Mouse (Mus musculus): ENCODE results near the gene Odf2l.

The Odf2l gene

GRCm38 (mm10) chr3:145118254-145119001 is at the start of gene Odf2l:
Gene Odf2l, plus strand, starts transcription at chr3:145118588.
- peak; percentile 100 for DNase-seq (ENCODE audit: low read depth, low spot score)

DNA sequence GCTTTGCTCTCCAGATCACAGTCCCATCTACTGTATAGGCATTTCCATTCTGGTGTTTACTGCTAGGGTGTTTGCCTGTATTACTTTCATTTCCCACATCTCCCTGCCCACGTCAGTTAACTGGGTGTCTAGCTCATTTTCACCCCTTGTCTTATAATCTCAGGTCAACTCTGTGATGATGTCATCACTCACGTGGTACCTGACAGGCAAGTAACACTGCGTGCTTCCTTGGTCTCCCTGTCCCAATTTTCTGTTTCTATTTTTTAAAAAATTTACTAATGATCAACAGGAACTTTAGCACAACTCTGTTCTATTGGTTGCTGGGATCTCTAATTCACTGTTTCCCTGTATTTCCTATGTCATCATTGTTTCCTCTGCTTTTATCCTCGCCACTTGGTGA is 49.4 kb upstream of the Odf2l start:
- no peak for DNase-seq (ENCODE audit: low read depth, low spot score)

GRCm38 (mm10) chr3:145072339-145072738 is 46.0 kb upstream of the Odf2l start:
- DNase-seq (ENCODE audit: low read depth, low spot score), result no peak

DNA sequence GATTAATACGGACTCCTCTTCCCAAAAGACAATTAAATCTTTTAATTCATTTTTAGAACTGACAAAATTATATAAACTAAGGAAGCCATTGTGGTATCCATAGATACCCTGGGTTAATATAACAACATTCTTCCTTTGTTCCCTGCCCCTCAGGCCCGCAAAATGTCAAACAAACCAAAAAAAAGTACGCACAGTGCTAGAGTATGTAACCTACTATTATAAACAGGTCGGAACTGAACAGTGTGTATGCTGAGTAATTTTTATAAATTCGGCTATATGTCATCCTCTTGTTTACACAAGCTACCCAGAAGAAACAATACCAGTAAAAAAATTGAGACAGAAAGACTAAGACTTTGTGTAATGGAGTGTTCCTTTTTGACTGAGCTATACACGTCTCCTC is 40.0 kb upstream of the Odf2l start:
- no peak for DNase-seq (ENCODE audit: low read depth, low spot score)

GRCm38 (mm10) chr3:145080904-145081303 is 37.5 kb upstream of the Odf2l start:
- no peak for DNase-seq (ENCODE audit: low read depth, low spot score)

DNA sequence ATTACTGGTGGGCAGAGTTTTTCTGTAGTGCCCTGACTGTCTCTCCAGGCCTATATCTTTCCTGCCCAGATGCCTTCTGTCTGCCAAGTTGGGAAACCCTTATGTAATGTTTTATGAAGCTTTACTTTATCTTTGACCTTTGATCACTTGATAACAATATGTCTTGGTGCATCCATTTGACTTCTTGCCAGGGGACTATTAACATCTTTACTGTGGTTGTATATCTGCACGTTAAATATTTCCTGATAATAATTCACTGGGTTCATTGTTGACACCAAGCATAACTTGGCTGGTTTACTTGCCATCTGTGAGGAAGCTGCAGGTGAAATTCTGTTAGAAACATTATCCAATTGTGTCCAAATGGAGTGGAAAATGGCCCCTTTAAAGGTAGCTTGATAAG is 35.3 kb upstream of the Odf2l start:
- no peak for DNase-seq (ENCODE audit: low read depth, low spot score)

- DNase-seq (ENCODE audit: low read depth, low spot score), result peak; percentile 91
Observed at GRCm38 (mm10) chr3:145086180-145086579, 32.2 kb upstream of the Odf2l start.

DNA sequence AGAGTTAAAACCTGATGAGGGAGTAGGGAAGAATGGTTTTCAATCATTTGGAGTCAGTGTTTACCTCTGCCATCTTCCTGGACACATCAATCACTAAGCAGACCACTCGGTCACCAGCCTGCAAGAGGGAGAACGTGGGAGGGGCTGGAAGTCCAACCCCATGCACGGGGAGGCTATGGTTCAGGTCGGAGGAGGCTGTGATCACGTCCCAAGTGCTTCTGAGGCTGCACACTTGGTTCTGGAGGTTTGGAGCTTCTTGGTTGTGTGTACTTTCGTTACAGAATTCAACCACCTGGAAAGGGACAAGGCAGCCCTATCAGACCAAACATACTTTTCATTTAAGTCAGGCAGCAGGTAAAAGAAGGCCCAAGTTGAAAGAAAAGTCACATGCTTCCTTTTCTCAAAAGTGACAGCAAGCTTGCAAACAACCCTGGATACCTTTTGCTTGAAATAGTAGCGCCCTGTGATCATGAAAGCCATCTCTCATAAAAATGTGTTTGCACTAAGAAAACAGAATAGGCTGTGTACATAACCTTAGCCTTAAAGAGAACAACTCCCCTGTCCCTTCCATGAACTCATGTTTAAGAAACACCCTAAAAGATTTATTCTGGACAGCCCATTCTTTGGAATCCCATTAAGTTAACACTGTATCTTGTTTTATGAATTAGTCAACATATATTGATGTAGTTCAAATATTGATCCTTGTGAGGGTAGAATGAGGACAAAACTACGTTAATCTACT is 30.4 kb upstream of the Odf2l start:
- DNase-seq (ENCODE audit: low read depth, low spot score), result no peak

GRCm38 (mm10) chr3:145099291-145099690 is 19.1 kb upstream of the Odf2l start, which contains the start of gene Clca2:
Gene Clca2, minus strand, starts transcription at chr3:145099443.
- DNase-seq (ENCODE audit: low read depth, low spot score), result no peak

DNA sequence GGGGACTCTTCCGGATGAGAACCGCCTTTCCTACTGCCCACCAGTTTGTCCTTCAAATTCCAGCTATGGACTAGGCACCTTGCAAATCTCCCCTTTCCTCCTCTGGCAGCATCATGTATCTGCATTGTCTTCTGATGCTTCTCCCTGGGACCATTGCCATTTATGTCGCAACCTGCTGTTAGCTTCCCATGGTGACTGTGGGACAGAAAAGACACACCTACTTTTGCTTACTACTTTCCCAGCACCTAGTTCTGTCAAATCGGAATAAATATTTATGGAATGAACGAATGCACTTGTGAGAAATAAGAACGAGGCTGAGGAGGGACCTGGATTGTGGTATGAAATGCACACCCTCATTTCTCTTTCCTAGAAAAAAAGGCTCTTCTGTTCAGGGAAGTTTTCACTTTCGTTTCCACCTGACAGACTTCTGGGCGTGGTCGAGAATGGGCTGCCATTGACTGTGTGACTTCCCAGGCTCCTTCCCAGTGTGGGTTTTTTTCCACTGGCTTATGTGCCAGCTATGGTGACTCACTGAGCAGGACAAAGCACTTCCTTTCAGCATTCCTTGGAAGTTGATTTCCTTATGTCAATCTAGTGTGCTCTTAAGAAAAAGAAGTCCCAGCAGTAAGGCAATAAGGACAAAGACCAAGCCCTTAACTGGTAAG is 16.4 kb upstream of the Odf2l start:
- no peak for DNase-seq (ENCODE audit: low read depth, low spot score)

GRCm38 (mm10) chr3:145103321-145103720 is 15.1 kb upstream of the Odf2l start:
- DNase-seq (ENCODE audit: low read depth, low spot score), result no peak

DNA sequence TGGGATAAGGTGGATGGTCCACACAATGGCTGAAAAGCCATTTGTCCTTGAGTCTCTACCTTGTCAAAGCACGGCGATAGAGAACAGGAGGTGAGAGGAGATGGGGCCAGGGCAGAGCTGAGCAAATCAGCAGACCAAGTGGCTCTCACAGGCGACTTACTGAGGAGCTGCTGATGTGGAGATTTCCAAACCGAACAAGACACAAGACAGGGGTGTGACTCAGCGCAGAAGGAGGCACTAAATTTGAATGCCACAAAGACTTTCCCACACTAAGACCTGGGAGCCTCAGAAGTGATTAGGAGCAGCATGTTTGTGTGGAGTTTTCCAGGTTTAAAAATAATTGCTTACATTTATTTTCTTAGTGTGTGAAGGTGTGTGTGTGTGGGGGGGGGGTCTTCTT is 14.6 kb upstream of the Odf2l start:
- no peak for DNase-seq (ENCODE audit: low read depth, low spot score)

- peak; percentile 64 for DNase-seq (ENCODE audit: low read depth, low spot score)
Observed at GRCm38 (mm10) chr3:145105076-145105772, 13.2 kb upstream of the Odf2l start.

- DNase-seq (ENCODE audit: low read depth, low spot score), result peak; percentile 77
Observed at GRCm38 (mm10) chr3:145105773-145106504, 12.4 kb upstream of the Odf2l start.

- no peak for DNase-seq (ENCODE audit: low read depth, low spot score)
Observed at GRCm38 (mm10) chr3:145115169-145115568, 3.2 kb upstream of the Odf2l start.

DNA sequence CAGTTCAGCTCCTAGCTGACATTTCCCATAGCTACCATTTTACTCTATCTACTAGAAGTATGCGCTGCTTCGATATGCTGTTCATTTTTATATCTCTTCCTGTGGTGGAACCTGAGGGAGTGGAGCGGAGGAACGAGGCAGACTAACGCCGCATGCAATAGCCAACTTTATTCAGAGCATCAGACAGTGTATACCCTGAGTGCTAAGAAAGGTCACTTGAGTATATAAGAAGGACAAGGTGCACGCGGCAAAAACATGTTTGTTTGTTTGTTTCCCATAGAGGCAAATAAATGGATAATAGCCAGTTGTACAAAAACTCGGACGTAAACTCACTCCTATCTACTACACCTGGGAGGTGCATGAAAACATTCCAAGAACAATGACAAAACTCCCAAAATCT is 751 bp upstream of the Odf2l start:
- DNase-seq (ENCODE audit: low read depth, low spot score), result no peak

GRCm38 (mm10) chr3:145119002-145119358 is 592 bp downstream of the Odf2l start:
- no peak for DNase-seq (ENCODE audit: low read depth, low spot score)

DNA sequence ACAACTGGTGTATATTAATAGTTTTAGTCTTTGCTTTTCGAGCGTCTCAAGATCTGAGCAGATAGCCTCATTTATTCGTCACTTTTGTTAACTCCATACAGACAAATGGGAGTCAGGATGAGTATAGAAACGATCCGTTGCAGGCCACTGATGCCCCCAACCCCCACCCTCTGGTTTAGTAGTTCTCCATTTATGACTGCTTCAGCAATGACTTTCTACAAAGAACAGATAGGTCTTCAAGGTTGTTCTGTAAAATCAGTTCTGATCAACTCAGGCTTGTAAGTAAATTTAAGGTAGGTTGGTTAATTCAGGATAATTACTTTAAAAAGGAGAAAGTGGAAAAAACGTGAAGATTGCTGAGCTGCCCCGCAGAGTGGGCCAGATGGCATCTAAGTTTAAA is 1.0 kb downstream of the Odf2l start:
- DNase-seq (ENCODE audit: low read depth, low spot score), result no peak

DNA sequence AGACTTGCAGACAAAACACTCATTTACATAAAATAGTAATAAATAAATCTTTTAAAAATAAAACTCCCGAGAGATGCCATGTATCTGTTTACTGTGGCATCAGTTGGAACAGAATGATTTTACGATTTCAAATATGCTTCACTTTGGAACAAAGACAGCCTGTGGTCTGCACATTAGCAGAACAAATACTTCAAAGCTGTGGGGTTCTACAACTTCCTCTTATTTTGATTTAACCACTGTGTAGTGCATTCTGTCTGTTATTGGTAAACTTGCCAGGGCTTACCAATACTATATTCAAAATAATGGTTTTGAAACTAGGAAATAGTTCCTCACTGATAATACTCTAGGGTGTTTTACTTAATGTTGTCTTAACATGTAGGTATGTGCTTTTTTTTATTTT is 8.2 kb downstream of the Odf2l start:
- DNase-seq (ENCODE audit: low read depth, low spot score), result peak; percentile 35

DNA sequence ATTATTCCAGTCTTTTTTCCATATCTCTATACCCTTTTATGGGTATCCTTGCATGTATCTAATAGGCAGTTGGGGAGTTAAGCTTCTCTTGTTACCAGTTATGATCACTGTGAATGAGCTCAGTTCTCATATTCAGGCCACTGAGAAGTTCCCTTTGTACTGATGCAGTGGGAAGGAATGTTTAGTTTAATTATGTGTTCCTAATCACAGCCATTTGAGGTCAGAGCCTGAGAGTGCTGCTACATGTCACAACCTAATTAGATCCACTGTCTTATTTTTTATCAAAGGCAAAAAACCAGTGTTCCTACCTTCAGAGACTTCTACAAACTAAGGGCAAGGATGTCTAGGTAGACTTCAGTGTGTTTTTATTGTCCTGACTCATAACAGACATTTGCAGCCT is 11.0 kb downstream of the Odf2l start:
- no peak for DNase-seq (ENCODE audit: low read depth, low spot score)

GRCm38 (mm10) chr3:145131210-145131868 is 13.0 kb downstream of the Odf2l start:
- peak; percentile 57 for DNase-seq (ENCODE audit: low read depth, low spot score)

All from A20 (cell line).